8 mouse cellular contexts compared by ENCODE assay signal in the genomic region with DNA sequence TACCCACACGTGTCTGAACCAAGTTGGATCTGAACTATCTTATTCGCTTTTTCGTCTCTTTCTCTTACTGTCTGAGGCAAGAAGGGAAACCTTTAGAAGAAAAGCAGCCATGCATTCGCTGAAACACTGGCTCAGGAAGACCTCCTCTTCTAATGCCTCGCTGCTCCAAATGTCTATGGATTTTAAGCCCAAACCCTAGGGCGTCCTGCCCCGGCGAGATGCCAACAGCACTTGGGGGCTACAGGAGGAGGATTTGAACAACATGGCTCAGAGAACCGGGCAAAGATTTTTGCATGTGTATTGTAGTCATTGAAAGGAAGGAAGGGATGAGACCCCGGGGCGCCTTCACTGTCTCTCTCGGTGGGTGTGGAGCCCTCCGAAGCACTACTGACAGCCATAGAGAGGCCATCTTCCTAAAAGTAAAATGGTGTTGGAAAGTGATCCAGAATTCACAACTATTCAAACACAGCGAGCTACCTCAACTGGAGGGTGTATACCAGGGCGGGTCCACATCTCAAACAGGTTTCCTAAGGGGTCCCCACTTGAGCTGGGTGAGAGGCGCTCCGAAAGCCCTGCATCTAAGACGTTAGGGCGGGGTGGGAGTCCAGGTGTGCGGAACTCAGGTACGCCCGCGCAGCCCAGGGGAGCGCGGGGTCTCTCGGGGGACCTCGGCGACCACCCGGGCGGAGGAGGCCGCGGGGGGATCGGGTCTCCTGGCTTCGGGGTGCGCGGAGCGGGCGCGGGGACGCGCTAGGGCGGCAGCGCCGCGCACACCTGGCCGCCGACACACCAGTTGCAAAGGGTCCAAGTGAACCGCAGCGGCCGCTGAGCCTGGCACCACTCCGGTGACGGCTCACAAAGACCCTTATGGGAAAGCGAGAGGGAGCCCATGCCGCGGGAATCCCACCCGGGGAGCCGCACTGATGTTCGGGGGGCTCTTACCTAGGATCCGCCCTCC. TPM values are rescaled to one million over a fixed set of nuclear protein-coding genes. Genes with fewer than 3 reads are reported as not detected.
DNase-seq lines count a peak whose midpoint lies in the region; ATAC-seq and TF ChIP-seq lines count a peak whose summit lies in the region.

No protein-coding gene starts in this region.

- H3K4me3 ChIP-seq in lung, embryonic 14.5 days (ENCODE audit: low read depth, low read length) = peak overlapping the region; percentile 68
- H3K4me3 ChIP-seq in embryonic fibroblast, embryonic 13.5 days (ENCODE audit: insufficient read depth, low read length) = peak overlapping the region; percentile 92
- H3K4me3 ChIP-seq in hindbrain, embryonic 15.5 days = peak overlapping the region; percentile 97
- H3K4me3 ChIP-seq in lung, embryonic 15.5 days = peak overlapping the region; percentile 82

- H3K9ac ChIP-seq in lung, embryonic 14.5 days = peak overlapping the region; percentile 71
- H3K9ac ChIP-seq in hindbrain, embryonic 15.5 days = peak overlapping the region; percentile 79
- H3K9ac ChIP-seq in lung, embryonic 15.5 days = peak overlapping the region; percentile 74

- DNase-seq in lung, embryonic 14.5 days = peak; percentile 45
- DNase-seq in lung, adult 18-20 months = no peak
- DNase-seq in adrenal gland, postnatal 14 days = peak; percentile 43
- peak; percentile 33 for DNase-seq in retina, embryonic 14.5 days (ENCODE audit: low spot score)

- H3K36me3 ChIP-seq in lung, embryonic 14.5 days (ENCODE audit: insufficient read depth) = no peaks in the 10 kb centered on the region
- H3K36me3 ChIP-seq in hindbrain, embryonic 15.5 days = no peaks in the 10 kb centered on the region
- H3K36me3 ChIP-seq in lung, embryonic 15.5 days = no peaks in the 10 kb centered on the region

- no peaks in the 10 kb centered on the region for H3K27me3 ChIP-seq in lung, embryonic 14.5 days (ENCODE audit: insufficient read depth, low read length)
- peaks cover 7% of the 10 kb centered on the region for H3K27me3 ChIP-seq in hindbrain, embryonic 15.5 days
- no peaks in the 10 kb centered on the region for H3K27me3 ChIP-seq in lung, embryonic 15.5 days

- peak; percentile 29; the same call in 1 of the 2 replicates for ATAC-seq in lung, embryonic 14.5 days (ENCODE audit: insufficient read depth)
- peak; percentile 71 for ATAC-seq in hindbrain, embryonic 15.5 days (ENCODE audit: low FRiP score, low read depth)
- ATAC-seq in lung, embryonic 15.5 days (ENCODE audit: borderline replicate concordance, extremely low read depth, low FRiP score, low TSS enrichment) = peak; percentile 46
- no peak for ATAC-seq in activated CD4-positive, CD25-positive, alpha-beta regulatory T cell, adult 4 months

- H3K9me3 ChIP-seq in lung, embryonic 14.5 days (ENCODE audit: low read depth, low read length) = no peaks in the 10 kb centered on the region
- no peaks in the 10 kb centered on the region for H3K9me3 ChIP-seq in hindbrain, embryonic 15.5 days
- H3K9me3 ChIP-seq in lung, embryonic 15.5 days = no peaks in the 10 kb centered on the region

- H3K4me1 ChIP-seq in lung, embryonic 14.5 days (ENCODE audit: insufficient read depth) = peaks cover 2% of the 10 kb centered on the region; the same call in 1 of the 2 replicates
- no peaks in the 10 kb centered on the region for H3K4me1 ChIP-seq in embryonic fibroblast, embryonic 13.5 days (ENCODE audit: control insufficient read depth, insufficient read depth, low read length)
- H3K4me1 ChIP-seq in hindbrain, embryonic 15.5 days (replicated peaks) = peaks cover 20% of the 10 kb centered on the region
- peaks cover 15% of the 10 kb centered on the region; the same call in 1 of the 2 replicates for H3K4me1 ChIP-seq in lung, embryonic 15.5 days

- peak overlapping the region; percentile 92 for H3K4me2 ChIP-seq in lung, embryonic 14.5 days
- peak overlapping the region; percentile 89 for H3K4me2 ChIP-seq in hindbrain, embryonic 15.5 days
- H3K4me2 ChIP-seq in lung, embryonic 15.5 days = peak overlapping the region; percentile 96

- no peak for TF ChIP-seq POLR2A in embryonic fibroblast, embryonic 13.5 days (IDR thresholded peaks at IDR 0.05; ENCODE audit: low read depth, low read length)

- peak overlapping the region; percentile 16; the same call in 1 of the 2 replicates for H3K27ac ChIP-seq in lung, embryonic 14.5 days (ENCODE audit: low read depth)
- H3K27ac ChIP-seq in embryonic fibroblast, embryonic 13.5 days (ENCODE audit: insufficient read depth, low read length) = peak overlapping the region; percentile 70
- H3K27ac ChIP-seq in hindbrain, embryonic 15.5 days (replicated peaks) = no peak overlapping the region; the same call in 1 of the 2 replicates
- H3K27ac ChIP-seq in lung, embryonic 15.5 days = 0 out of 2 replicates have a peak overlapping the region, but pooled peaks have one; percentile 37

- no peak for TF ChIP-seq CTCF in lung, embryonic 14.5 days (IDR thresholded peaks at IDR 0.05; ENCODE audit: low read depth)
- no peak for TF ChIP-seq CTCF in embryonic fibroblast, embryonic 13.5 days (IDR thresholded peaks at IDR 0.05; ENCODE audit: borderline replicate concordance, insufficient read depth, low read length)

- 2% methylated on average over 51 of the region's 59 CpGs for WGBS in lung, embryonic 14.5 days
- WGBS in hindbrain, embryonic 15.5 days = under 1% methylated on average over 59 of the region's 59 CpGs
- 1% methylated on average over 53 of the region's 59 CpGs for WGBS in lung, embryonic 15.5 days

RNA-seq across cellular contexts. Expression of gene Eps8, which starts 6.3 kb away (rescaled TPM):
- 24.5 and 26.7 TPM in 2 replicates for polyA plus RNA-seq in lung, embryonic 14.5 days (2014; fragmentation: Nextera tagmentation; extraction: Ambion mirVana)
- total RNA-seq in adrenal gland, postnatal 14 days (2021) = 23.4 and 24.5 TPM in 2 replicates
- 48.4 and 53.6 TPM in 2 replicates for polyA plus RNA-seq in embryonic fibroblast, embryonic 13.5 days (2011; ENCODE audit: insufficient read length, low read depth, missing spikeins)
- polyA plus RNA-seq in hindbrain, embryonic 15.5 days (2015; fragmentation: Nextera tagmentation; extraction: Ambion mirVana) = 25.4 and 27.5 TPM in 2 replicates
- 24.5 and 26.0 TPM in 2 replicates for polyA plus RNA-seq in lung, embryonic 15.5 days (2015; fragmentation: Nextera tagmentation; extraction: Ambion mirVana)
- under 1 TPM; 0.30 to 0.46 TPM for polyA plus RNA-seq in activated CD4-positive, CD25-positive, alpha-beta regulatory T cell, adult 4 months (2017; shearing (Covaris generic))

Comparison
In these comparisons a context has a peak if more than half of its experiments do, and no peak if none do; other contexts are left out.
1. DNase-seq: peak in lung, embryonic 14.5 days (single experiment), adrenal gland, postnatal 14 days (single experiment) and retina, embryonic 14.5 days (single experiment); none in lung, adult 18-20 months (0 of 2).
2. RNA of gene Eps8, which starts 6.3 kb away (polyA plus RNA-seq): 48.4 to 53.6 TPM in embryonic fibroblast, embryonic 13.5 days, 25.4 to 27.5 TPM in hindbrain, embryonic 15.5 days, 24.5 to 26.0 TPM in lung, embryonic 15.5 days and 24.5 to 26.7 TPM in lung, embryonic 14.5 days; 0.30 to 0.46 TPM in activated CD4-positive, CD25-positive, alpha-beta regulatory T cell, adult 4 months; every median in the first group is over 10 times any median in the second.
3. Peak in every context shown above with its lines, with median percentiles within 50 percentile points of each other: H3K4me2 ChIP-seq, H3K4me3 ChIP-seq and H3K9ac ChIP-seq.